Mouse (Mus musculus) neural tube, embryonic 11.5 days (tissue): ENCODE measurements around the gene Ccdc191. TPM values are rescaled to one million over a fixed set of nuclear protein-coding genes. Genes with fewer than 3 reads are reported as not detected.
A peak's percentile ranks its signal among the peaks of the same experiment; 100 is the strongest.

Experiments
- ATAC-seq: fragments of 200-750 bp; cut with Nextera tagmentation; 2 replicates; pipeline ENCODE4 v1.8.0; 2017; ENCODE audit warnings: moderate number of reproducible peaks, mild to moderate bottlenecking, moderate TSS enrichment, moderate library complexity; ENCODE audit not compliant: insufficient read depth, low FRiP score, low TSS enrichment
- DNase-seq: peaks from one replicate; pipeline ENCODE4 v3.0.0-alpha.2; 2015; ENCODE audit warnings: low spot score
- H3K27ac ChIP-seq: fragments of 300-500 bp; sonication (generic); 2 replicates; pipeline ENCODE4 v1.5.1; 2014; ENCODE audit warnings: low read depth, mild to moderate bottlenecking, low read length
- H3K27me3 ChIP-seq: fragments of 300-500 bp; sonication (generic); 2 replicates; pipeline ENCODE4 v1.6.1; 2014; ENCODE audit warnings: mild to moderate bottlenecking, low read length, mixed read lengths; ENCODE audit not compliant: control insufficient read depth, insufficient read depth
- H3K36me3 ChIP-seq: fragments of 300-500 bp; sonication (generic); 2 replicates; pipeline ENCODE4 v1.6.1; 2014; ENCODE audit warnings: mild to moderate bottlenecking, low read length, moderate library complexity, mixed read lengths; ENCODE audit not compliant: control insufficient read depth, insufficient read depth
- H3K4me1 ChIP-seq: fragments of 300-500 bp; sonication (generic); 2 replicates; pipeline ENCODE4 v1.6.1; 2014; ENCODE audit warnings: low read length, mixed read lengths; ENCODE audit not compliant: control insufficient read depth, insufficient read depth
- H3K4me2 ChIP-seq: fragments of 300-500 bp; sonication (generic); 2 replicates; pipeline ENCODE4 v1.6.1; 2014; ENCODE audit warnings: low read depth, mild to moderate bottlenecking, moderate library complexity
- H3K4me3 ChIP-seq: fragments of 300-500 bp; sonication (generic); 2 replicates; pipeline ENCODE4 v1.5.1; 2014; ENCODE audit warnings: low read depth, low read length
- H3K9ac ChIP-seq: fragments of 300-500 bp; sonication (generic); 2 replicates; pipeline ENCODE4 v1.6.1; 2014; ENCODE audit warnings: mild to moderate bottlenecking, low read length
- H3K9me3 ChIP-seq: fragments of 300-500 bp; sonication (generic); 2 replicates; pipeline ENCODE4 v1.6.1; 2016; ENCODE audit warnings: low read length; ENCODE audit not compliant: control insufficient read depth
- WGBS: fragments of 180-500 bp; shearing (Covaris S2); extraction: QIAGEN DNeasy Blood & Tissue Kit; methylation state at CpG from one replicate; pipeline ENCODE4 v1.1.7; 2014; 5-methylcytosine and 5-hydroxymethylcytosine counted together
- polyA plus RNA-seq: library from polyadenylated mRNA; unstranded; fragments of >200 nt; fragmentation: Nextera tagmentation; extraction: Ambion mirVana; gene quantifications from 2 replicates; pipeline ENCODE4 v1.2.1, GENCODE M21; 2014

Ccdc191 gene
- polyA plus RNA-seq, 1 experiment from 2014 or later = 11.3 TPM

GRCm38 (mm10) chr16:43963780-43964179, 74.2 kb downstream of the Ccdc191 start:
- Histone ChIP-seq H3K4me1 (no peaks in the 10 kb centered on the region), H3K9ac (no peak overlapping the region), H3K27ac (no peak overlapping the region), H3K27me3 (no peaks in the 10 kb centered on the region), H3K4me3 (no peak overlapping the region), H3K9me3 (no peaks in the 10 kb centered on the region), H3K36me3 (no peaks in the 10 kb centered on the region), H3K4me2 (no peak overlapping the region)
- no peak for DNase-seq
- 82% methylated on average over 3 of the region's 3 CpGs for WGBS
- no peak for ATAC-seq

- Histone ChIP-seq H3K9ac (no peak overlapping the region), H3K4me1 (no peaks in the 10 kb centered on the region), H3K9me3 (no peaks in the 10 kb centered on the region), H3K4me3 (no peak overlapping the region), H3K36me3 (no peaks in the 10 kb centered on the region), H3K4me2 (no peak overlapping the region), H3K27me3 (no peaks in the 10 kb centered on the region), H3K27ac (no peak overlapping the region)
- DNase-seq (no peak), ATAC-seq (no peak)
- 84% methylated on average over 13 of the region's 13 CpGs for WGBS
These were observed 76.3 kb downstream of the Ccdc191 start for GRCm38 (mm10) chr16:43965781-43966389.

GRCm38 (mm10) chr16:43970426-43970825, 80.8 kb downstream of the Ccdc191 start:
- H3K27ac ChIP-seq = no peak overlapping the region
- no peaks in the 10 kb centered on the region for H3K36me3 ChIP-seq
- WGBS = 86% methylated on average over 3 of the region's 3 CpGs
- no peaks in the 10 kb centered on the region for H3K4me1 ChIP-seq
- DNase-seq (no peak), ATAC-seq (no peak)
- no peaks in the 10 kb centered on the region for H3K9me3 ChIP-seq
- H3K4me3 ChIP-seq = no peak overlapping the region
- H3K27me3 ChIP-seq = no peaks in the 10 kb centered on the region
- H3K9ac ChIP-seq = no peak overlapping the region
- no peak overlapping the region for H3K4me2 ChIP-seq

DNA sequence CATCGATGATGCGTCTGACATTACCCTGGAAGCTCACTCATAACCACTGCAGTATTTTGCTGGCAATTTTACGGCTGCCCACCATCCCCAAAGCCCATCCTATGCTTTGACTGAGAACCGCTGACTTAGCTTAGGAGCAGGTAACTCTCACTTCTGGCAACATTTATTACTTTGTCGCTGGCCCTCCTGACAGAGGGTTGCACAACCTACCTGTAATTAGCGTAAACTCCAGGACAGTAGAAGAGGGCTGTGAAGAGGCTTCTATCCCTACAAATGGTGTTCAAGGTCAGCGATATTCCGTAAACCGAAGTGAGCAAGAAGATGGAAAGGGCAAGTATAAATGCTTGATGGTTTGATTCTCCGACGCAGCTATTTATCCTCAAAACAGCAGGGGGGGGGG, 81.6 kb downstream of the Ccdc191 start:
- Histone ChIP-seq H3K27ac (no peak overlapping the region), H3K27me3 (no peaks in the 10 kb centered on the region), H3K9ac (no peak overlapping the region), H3K4me1 (no peaks in the 10 kb centered on the region), H3K4me2 (no peak overlapping the region), H3K9me3 (no peaks in the 10 kb centered on the region), H3K4me3 (no peak overlapping the region), H3K36me3 (no peaks in the 10 kb centered on the region)
- DNase-seq = no peak
- ATAC-seq = no peak
- 91% methylated on average over 11 of the region's 11 CpGs for WGBS

GRCm38 (mm10) chr16:43971741-43972140, 82.1 kb downstream of the Ccdc191 start:
- no peak for DNase-seq
- H3K4me1 ChIP-seq = no peaks in the 10 kb centered on the region
- no peak overlapping the region for H3K4me3 ChIP-seq
- ATAC-seq = no peak
- H3K36me3 ChIP-seq = no peaks in the 10 kb centered on the region
- H3K27ac ChIP-seq = no peak overlapping the region
- no peak overlapping the region for H3K4me2 ChIP-seq
- no peaks in the 10 kb centered on the region for H3K9me3 ChIP-seq
- H3K27me3 ChIP-seq = no peaks in the 10 kb centered on the region
- no peak overlapping the region for H3K9ac ChIP-seq
- 95% methylated on average over 9 of the region's 9 CpGs for WGBS

GRCm38 (mm10) chr16:43972391-43972790, 82.8 kb downstream of the Ccdc191 start:
- no peak overlapping the region for H3K4me3 ChIP-seq
- no peaks in the 10 kb centered on the region for H3K4me1 ChIP-seq
- no peak overlapping the region for H3K4me2 ChIP-seq
- no peaks in the 10 kb centered on the region for H3K9me3 ChIP-seq
- ATAC-seq (no peak), DNase-seq (no peak)
- no peaks in the 10 kb centered on the region for H3K27me3 ChIP-seq
- no peak overlapping the region for H3K9ac ChIP-seq
- no peak overlapping the region for H3K27ac ChIP-seq
- H3K36me3 ChIP-seq = no peaks in the 10 kb centered on the region
- 84% methylated on average over 2 of the region's 2 CpGs for WGBS

DNA sequence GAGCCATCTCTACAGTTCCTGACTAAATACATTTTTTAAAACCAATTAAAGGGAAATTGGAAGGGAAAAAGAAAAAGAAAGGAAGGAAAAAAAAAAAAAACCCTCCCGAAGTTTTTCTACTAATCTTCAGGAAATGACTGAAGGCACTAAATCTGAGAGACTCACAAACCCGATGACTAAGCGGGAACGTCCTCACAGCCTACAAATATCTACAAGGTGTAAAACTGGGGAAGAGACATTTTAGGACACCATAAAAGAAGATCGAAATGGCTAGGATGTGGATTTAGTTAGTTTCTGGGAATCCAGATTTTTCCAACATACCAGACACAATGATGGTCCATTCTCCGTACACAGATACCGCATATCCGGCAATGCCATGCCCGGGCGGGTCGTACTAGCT, 83.5 kb downstream of the Ccdc191 start:
- Histone ChIP-seq H3K27me3 (no peaks in the 10 kb centered on the region), H3K9ac (no peak overlapping the region), H3K4me3 (no peak overlapping the region), H3K27ac (no peak overlapping the region), H3K36me3 (no peaks in the 10 kb centered on the region), H3K4me2 (no peak overlapping the region), H3K4me1 (no peaks in the 10 kb centered on the region), H3K9me3 (no peaks in the 10 kb centered on the region)
- WGBS = 93% methylated on average over 11 of the region's 11 CpGs
- ATAC-seq (no peak), DNase-seq (no peak)

DNA sequence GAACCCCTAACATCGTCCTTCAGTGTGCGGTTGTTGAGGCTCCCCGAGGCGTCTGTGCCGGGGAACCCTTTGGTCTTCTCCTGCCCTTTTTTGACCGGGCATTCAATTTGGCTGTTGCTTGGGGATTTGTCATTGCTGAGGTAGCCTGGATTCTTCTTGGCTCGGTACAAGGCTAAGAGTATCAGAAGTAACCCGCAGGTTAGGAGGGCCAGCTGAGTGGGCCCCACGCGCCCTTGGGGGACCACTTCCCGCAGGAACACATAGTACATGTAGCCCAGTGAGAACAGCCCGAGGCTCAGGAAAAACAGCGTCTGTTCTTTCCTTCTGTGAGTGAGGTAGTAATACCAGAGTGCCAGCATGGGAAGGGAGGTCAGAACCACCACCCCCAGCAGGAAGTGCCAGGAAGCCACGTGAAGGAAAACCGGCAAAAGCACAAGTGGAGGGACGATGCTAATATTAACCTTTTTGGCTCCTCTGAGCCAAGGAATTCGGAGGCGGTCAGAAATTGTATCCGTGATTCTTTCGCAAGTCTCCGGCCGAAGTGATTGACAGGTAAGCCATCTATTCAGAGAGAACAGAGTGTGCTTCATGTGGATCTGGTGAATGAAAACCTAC, 84.1 kb downstream of the Ccdc191 start:
- no peak for DNase-seq
- WGBS = 91% methylated on average over 22 of the region's 22 CpGs
- Histone ChIP-seq H3K9me3 (no peaks in the 10 kb centered on the region), H3K4me1 (no peaks in the 10 kb centered on the region), H3K27me3 (peaks cover 4% of the 10 kb centered on the region; the same call in 1 of the 2 replicates), H3K4me3 (no peak overlapping the region), H3K27ac (no peak overlapping the region), H3K4me2 (no peak overlapping the region), H3K9ac (no peak overlapping the region), H3K36me3 (no peaks in the 10 kb centered on the region)
- no peak for ATAC-seq

GRCm38 (mm10) chr16:43979010-43979327, 89.4 kb downstream of the Ccdc191 start:
- DNase-seq = no peak

More at GRCm38 (mm10) chr16:43979010-43979327, 89.4 kb downstream of the Ccdc191 start:
- ATAC-seq = peak; percentile 76; the same call in 1 of the 2 replicates
- 18% methylated on average over 7 of the region's 7 CpGs for whole genome bisulfite sequencing
- Histone ChIP-seq H3K27ac (no peak overlapping the region), H3K27me3 (peaks cover 19% of the 10 kb centered on the region), H3K9ac (peak overlapping the region; percentile 39), H3K4me1 (0 out of 2 replicates have a peak, but pooled peaks cover 3% of the 10 kb centered on the region), H3K4me3 (peak overlapping the region; percentile 72), H3K4me2 (peak overlapping the region; percentile 100), H3K36me3 (no peaks in the 10 kb centered on the region), H3K9me3 (no peaks in the 10 kb centered on the region)
